Mouse (Mus musculus) heart, embryonic 10.5 days (tissue): ENCODE data around the gene H2afb2. TPM values are rescaled to one million over a fixed set of nuclear protein-coding genes. Genes with fewer than 3 reads are reported as not detected.

Experiments used
- DNase-seq: peaks from one replicate; pipeline ENCODE4 v3.0.0-alpha.2; 2017; ENCODE audit warnings: low spot score
- H3K27ac ChIP-seq: fragments of 300-500 bp; sonication (generic); 2 replicates; pipeline ENCODE4 v1.5.1; 2016; ENCODE audit warnings: mild to moderate bottlenecking
- H3K27me3 ChIP-seq: fragments of 300-500 bp; sonication (generic); 2 replicates; pipeline ENCODE4 v1.6.1; 2016; ENCODE audit warnings: mild to moderate bottlenecking; ENCODE audit not compliant: poor library complexity, insufficient read depth, severe bottlenecking
- H3K36me3 ChIP-seq: fragments of 300-500 bp; sonication (generic); 2 replicates; pipeline ENCODE4 v1.6.1; 2016; ENCODE audit warnings: mild to moderate bottlenecking, moderate library complexity
- H3K4me1 ChIP-seq: fragments of 300-500 bp; sonication (generic); 2 replicates; pipeline ENCODE4 v1.6.1; 2016; ENCODE audit warnings: mild to moderate bottlenecking
- H3K4me3 ChIP-seq: fragments of 300-500 bp; sonication (generic); 2 replicates; pipeline ENCODE4 v1.5.1; 2016; ENCODE audit warnings: mild to moderate bottlenecking, moderate library complexity
- H3K9me3 ChIP-seq: fragments of 300-500 bp; sonication (generic); 2 replicates; pipeline ENCODE4 v1.6.1; 2016; ENCODE audit warnings: mild to moderate bottlenecking, moderate library complexity
- WGBS: fragments of 180-500 bp; shearing (Covaris S2); methylation state at CpG from one replicate; pipeline ENCODE4 v1.1.7; 2016; 5-methylcytosine and 5-hydroxymethylcytosine counted together
- polyA plus RNA-seq: library from polyadenylated mRNA; unstranded; fragments of >200 nt; fragmentation: Nextera tagmentation; extraction: Ambion mirVana; gene quantifications from 2 replicates; pipeline ENCODE4 v1.2.1, GENCODE M21; 2016

The H2afb2 gene
- polyA plus RNA-seq, result not detected in 2 replicates

- no peak within 1 kb of the TSS for H3K27ac ChIP-seq
- no peak for DNase-seq
- WGBS, result 85% methylated on average over 6 of the region's 6 CpGs
- no peak within 1 kb of the TSS for H3K4me3 ChIP-seq
- no peaks in the 10 kb centered on the region for H3K27me3 ChIP-seq
- H3K4me1 ChIP-seq, result no peaks in the 10 kb centered on the region
- no peaks in the 10 kb centered on the region for H3K36me3 ChIP-seq
- no peaks in the 10 kb centered on the region for H3K9me3 ChIP-seq
Observed at GRCm38 (mm10) chrX:116680878-116681277, at the start of gene H2afb2. H2afb2 (plus strand) TSS chrX:116681178.

Other genes with a start within 250 kb of the H2afb2 start
- not detected in 2 replicates for gene Cpxcr1, start 232.2 kb upstream of the H2afb2 start, polyA plus RNA-seq